Mouse (Mus musculus) gastrocnemius, postnatal 4 days (tissue): Measurements from ENCODE around the gene Mob4. TPM values are rescaled to one million over a fixed set of nuclear protein-coding genes. Genes with fewer than 3 reads are reported as not detected.

Source experiments
- DNase-seq, 2 experiments: peaks; one replicate each; pipeline ENCODE4 v3.0.0; 2021 to 2022; ENCODE audit warnings: low spot score in 2 of 2, mixed read lengths in 2 of 2
- total RNA-seq, 2 experiments: library from RNA; stranded (reverse); gene quantifications; 2 replicates each; pipeline ENCODE4 v1.2.3; 2021

The Mob4 gene
- total RNA-seq, 2 experiments from 2014 or later = 53.1 to 56.2 TPM

DNA sequence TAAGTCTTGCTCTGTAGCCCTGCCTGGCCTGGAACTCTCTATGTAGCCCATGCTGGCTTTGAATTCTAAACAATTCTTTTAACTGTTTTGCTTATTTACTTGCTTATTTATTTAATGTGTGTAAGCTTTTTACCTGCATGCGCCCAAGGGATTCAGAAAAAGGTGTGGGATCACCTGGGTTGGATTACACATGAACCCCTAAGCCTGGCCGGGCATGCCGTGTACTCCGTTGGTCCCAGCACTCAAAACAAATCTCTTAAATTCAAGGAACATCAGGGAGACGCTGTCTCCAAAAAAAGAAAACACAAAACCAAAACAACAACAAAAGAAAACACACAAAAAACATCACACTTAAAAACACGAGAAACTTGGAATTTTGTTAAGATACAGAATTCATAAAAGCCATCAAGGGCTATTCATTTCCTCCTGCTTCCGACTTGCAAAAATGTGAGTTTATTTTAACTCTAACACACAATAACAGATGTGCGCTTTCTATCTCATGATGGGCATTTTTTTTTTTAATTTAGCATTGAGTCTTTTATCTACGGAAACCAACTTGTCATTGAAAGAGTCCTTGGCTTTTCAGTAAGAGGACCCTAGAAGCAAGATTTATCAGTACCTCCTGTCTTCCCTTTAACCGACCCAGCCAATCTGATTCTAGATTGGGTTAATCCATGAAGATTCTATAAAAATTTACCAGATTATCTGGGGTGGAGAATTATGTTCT is 678 bp upstream of the Mob4 start:
- DNase-seq = no peak

DNA sequence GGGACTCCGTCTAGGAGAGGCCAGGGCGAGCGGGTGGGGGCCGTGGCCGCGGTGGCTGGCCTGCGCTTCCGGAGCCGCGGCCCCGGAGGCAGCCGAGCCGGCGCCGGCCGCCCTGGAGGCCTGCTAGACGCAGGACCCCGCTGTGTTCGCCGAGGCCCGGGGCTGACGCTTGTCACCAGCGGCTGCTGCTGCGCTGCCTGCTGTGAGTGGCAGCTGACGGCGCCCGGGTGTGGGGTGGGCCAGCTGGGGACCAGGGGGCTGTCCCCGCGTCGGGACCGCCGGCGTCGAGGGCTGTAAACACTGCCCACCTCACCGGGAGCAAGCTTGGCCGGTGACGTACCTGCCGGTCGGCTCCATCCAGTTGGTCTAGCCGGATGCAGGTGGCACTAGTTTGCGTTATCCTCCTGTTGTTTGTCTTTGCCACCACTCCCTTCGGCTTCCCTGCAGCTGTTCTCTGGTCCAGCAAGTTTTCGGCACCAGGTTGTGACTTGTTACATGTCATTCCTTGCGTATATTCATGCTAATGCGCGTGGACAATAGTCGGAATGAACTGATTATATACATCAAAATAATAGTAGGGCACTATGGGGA is 488 bp downstream of the Mob4 start:
- DNase-seq = no peak

DNA sequence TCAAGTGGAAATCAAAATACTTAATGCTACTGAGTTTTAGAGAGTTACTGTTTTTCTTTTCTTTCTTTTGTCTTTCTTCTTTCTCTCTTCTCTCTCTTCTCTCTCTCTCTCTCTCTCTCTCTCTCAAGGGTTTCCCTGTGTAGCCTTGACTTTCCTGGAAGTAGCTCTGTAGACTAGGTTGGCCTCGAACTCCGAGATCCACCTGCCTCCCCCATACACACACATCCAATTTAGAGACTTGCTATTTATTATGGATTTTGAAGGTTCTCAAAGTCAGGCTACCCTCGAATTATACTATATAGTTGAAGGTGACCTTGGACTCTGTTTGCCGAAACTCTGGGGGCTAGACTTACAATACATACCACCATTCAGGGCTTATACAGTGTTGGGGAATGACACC is 1.3 kb downstream of the Mob4 start:
- no peak for DNase-seq

DNA sequence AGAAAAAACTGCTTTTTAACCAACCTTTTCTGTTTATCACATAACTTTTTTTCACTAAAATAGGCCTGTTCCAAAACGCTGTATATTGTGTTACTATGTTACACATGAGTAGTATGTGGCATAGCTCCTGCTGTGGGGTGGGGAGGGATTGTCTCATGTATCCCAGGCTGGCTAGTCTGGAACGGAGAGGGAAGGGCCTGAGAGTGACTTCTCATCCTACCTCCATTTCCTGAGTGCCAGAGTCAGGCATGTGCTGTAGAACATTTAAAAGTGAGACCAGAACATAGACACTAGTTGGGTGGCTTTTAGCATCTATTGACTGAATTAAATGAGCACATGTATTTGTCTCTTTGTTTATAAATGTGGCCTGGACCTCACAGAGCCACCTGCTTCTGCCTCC is 2.1 kb downstream of the Mob4 start:
- DNase-seq = no peak

DNA sequence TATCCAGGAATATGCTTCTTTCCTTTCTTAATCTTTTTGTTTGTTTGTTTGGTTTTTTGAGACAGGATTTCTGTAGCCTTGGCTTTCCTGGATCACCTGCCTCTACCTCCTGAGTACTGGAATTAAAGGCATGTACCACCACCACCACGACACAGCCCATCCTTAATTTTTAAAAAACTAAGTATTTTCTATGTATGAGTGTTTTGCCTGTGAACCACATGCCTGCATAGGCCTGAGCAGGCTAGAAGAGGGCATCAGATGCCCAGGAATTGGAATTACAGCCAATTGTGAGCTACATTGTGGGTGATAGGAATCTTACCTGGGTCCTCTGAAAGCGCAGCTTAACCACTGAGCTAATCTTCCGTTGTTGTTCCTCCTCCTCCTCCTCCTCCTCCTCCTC is 3.3 kb downstream of the Mob4 start:
- no peak for DNase-seq

DNA sequence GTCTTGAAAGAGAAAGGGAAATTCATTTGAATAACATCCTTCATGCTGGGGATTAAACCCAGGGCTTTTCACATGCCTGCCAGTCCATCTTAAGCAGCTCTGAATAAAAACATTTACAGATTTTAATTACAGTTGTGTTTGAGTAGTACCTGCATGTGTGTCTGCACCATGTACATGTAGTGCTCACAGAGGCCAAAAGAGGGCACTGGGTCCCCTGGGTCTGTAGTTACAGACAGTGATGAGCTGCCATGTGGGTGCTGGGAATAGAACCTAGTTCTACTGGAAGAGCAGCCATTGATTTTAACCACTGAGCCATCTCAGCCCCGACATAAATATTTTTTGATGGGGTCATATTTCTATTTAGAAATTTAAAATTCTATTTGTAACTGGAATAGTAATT is 4.8 kb downstream of the Mob4 start:
- no peak for DNase-seq

DNA sequence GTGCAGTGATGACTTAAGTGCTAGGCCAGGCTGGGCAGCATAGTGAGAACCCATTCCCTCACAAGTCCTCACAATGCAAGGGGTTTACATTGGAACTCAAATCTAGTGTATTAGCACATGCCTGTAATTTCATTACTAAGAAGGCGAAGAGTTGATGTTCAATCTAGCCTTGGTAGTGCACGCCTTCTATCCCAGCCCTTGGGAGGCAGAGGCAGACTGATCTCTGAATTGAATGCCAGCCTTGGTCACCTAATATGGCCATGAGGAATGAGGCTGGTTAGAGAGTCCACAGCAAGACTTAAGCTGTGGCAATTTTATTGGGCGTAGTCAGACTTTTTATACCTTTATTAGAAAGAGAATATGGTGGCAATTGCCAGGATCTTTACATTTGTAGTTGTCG is 13.3 kb downstream of the Mob4 start:
- no peak for DNase-seq

- DNase-seq = no peak
Observed at GRCm38 (mm10) chr1:55145556-55145955, 14.5 kb downstream of the Mob4 start.

DNA sequence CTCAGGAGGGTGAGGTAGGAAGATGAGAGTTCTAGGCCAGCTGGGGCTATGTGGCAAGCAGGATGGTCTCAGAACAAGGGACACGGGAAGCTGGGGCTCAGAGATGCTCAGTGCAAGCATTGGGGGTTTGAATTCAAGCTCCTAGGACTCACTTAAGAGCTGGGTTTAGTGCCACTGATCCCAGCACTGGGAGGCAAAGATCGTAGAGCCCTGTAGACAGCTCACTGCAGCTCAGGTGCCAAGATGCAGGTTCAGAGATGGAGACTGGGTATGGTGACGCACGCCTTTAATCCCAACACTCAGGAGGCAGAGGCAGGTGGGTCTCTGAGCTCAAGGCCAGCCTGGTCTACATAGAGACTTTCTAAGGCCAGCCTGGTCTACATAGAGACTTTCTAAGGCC is 26.3 kb downstream of the Mob4 start:
- no peak for DNase-seq

GRCm38 (mm10) chr1:55158211-55158610 is 27.2 kb downstream of the Mob4 start:
- no peak for DNase-seq

GRCm38 (mm10) chr1:55158821-55159220 is 27.8 kb downstream of the Mob4 start:
- no peak for DNase-seq

GRCm38 (mm10) chr1:55160218-55160617 is 29.2 kb downstream of the Mob4 start:
- no peak for DNase-seq

- no peak for DNase-seq
Observed at GRCm38 (mm10) chr1:55160831-55161638, 30.0 kb downstream of the Mob4 start.

DNA sequence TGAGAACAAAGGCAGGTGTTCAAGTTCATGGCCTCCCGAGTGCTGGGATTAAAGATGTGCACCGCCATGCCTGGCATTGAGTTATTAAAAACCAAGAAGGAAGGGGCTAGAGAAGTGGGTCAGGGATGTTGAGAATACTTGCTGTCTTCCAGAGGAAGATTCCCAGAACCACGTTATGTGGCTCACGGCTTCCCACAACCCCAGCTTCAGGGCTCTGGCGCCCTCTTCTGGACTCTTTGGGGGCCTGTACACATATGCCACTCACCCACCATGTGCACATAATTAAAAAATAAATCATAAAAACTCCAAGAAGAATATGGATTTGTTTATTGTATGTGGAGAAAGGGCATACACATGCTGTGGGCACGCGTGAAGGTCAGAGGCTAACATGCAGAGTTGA is 30.9 kb downstream of the Mob4 start:
- no peak for DNase-seq

DNA sequence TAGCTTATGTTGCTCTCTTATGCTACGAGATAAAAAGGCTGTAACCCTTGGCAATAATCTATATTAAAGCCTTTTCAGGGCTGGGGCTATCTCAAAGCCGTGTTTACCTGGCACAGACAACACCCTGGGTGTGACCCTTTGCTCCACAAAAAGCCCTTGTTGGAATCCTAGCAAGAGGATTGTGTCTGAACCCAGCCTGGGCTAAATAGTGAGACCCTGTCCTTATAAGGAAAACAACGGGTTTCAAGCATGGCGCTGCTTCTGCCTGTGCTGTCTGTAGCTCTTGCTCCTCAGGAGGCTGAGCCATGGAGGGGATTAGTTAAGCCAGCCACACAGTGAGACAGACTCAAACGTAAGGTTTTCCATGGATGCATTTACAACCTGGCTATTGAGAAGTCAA is 31.8 kb downstream of the Mob4 start:
- no peak for DNase-seq

- DNase-seq = no peak
Observed at GRCm38 (mm10) chr1:55164005-55164404, 33.0 kb downstream of the Mob4 start.

DNA sequence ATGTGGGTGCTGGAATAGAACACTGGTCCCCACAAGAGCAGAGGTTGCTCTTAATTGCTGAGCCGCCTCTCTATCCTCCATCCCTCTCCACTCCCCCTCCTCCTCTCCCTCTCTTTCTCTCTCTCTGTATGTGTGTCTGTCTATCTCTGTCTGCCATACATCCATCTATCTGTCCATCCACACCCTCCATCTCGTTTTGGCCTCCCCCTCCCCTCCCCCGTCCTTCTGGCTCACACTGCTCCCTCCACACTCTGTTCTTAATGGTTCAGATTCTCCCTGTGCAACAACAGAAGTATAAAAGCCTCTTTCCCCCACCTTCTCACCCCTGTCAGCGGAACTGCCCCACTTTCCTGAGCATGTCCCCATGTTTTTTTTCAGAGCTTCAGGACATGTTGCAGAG is 36.5 kb downstream of the Mob4 start:
- DNase-seq = no peak

GRCm38 (mm10) chr1:55168591-55168990 is 37.6 kb downstream of the Mob4 start:
- no peak for DNase-seq

DNA sequence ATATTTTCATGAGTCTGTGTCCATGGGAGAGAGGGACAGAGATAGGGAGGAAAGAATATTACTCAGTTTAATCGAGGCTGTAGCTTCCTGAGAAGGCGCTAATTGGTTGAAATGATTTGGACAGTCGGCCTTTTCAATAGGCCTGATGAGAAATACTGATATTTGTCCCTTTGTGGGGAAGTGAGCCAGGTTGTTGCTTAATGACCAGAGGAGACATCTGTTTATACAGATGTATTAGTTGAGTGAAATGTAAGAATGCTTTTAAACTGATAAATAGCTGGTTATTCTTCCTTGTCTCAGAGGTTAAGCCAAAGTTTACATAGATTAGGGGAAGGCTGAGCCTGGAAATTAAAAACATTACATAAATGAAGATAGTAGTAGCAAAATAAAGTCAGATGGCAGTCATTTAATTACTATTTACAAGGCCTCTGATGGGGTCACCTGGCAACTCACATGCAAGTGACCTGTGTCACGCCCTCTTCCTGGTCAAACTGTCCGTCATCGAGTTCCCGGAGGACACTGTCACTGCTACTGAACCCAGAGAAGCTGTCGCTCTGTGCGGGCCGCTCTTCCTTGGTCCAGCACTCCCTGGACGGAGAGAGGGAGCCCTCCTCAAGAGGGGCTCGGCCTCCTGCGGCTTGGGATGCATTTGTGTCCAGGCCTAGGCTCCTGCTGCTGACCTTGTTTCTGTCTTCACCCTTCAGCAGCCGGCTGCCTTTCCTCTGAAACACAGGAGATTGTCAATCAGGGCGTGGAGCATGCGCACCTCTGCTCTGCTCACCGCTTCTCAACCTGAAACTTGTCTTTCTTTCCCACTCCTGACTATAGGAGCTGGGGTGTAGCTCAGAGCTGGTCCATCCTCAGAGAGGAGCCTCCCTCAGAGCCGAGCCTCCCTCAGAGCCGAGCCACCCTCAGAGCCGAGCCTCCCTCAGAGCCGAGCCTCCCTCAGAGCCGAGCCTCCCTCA is 40.6 kb downstream of the Mob4 start:
- no peak for DNase-seq

- DNase-seq = no peak
Observed at GRCm38 (mm10) chr1:55173720-55174557, 42.9 kb downstream of the Mob4 start.
